Mouse (Mus musculus): ENCODE data around the gene Fat3. TPM values are rescaled to one million over a fixed set of nuclear protein-coding genes. Genes with fewer than 3 reads are reported as not detected.

Fat3 gene
- polyA plus RNA-seq, 1 experiment, result 10.5 TPM

- DNase-seq, result peak; percentile 54 to 83
- 18% methylated on average over 4 of the region's 4 CpGs for WGBS
- Histone ChIP-seq H3K4me3 (replicated peaks; ENCODE audit: insufficient read depth, low read depth, low read length) (no peak overlapping the region), H3K4me1 (ENCODE audit: control insufficient read depth, insufficient read depth, low read length) (no peaks in the 10 kb centered on the region), H3K27ac (ENCODE audit: insufficient read depth, low read length) (no peak overlapping the region), H3K27me3 (ENCODE audit: control insufficient read depth, insufficient read depth, low read length) (no peaks in the 10 kb centered on the region)
- no peak for TF ChIP-seq POLR2A (IDR thresholded peaks at IDR 0.05; ENCODE audit: borderline replicate concordance, insufficient read depth, low read length)
- TF ChIP-seq CTCF (IDR thresholded peaks at IDR 0.05; ENCODE audit: borderline replicate concordance, insufficient read depth, low read depth, low read length), result no peak
Measured at GRCm38 (mm10) chr9:16169238-16169637, 331.8 kb downstream of the Fat3 start.

- no peak for DNase-seq
- Histone ChIP-seq H3K4me3 (replicated peaks; ENCODE audit: insufficient read depth, low read depth, low read length) (no peak overlapping the region), H3K27ac (ENCODE audit: insufficient read depth, low read length) (no peak overlapping the region), H3K4me1 (ENCODE audit: control insufficient read depth, insufficient read depth, low read length) (no peaks in the 10 kb centered on the region), H3K27me3 (ENCODE audit: control insufficient read depth, insufficient read depth, low read length) (no peaks in the 10 kb centered on the region)
- no peak for TF ChIP-seq POLR2A (IDR thresholded peaks at IDR 0.05; ENCODE audit: borderline replicate concordance, insufficient read depth, low read length)
- no peak for TF ChIP-seq CTCF (IDR thresholded peaks at IDR 0.05; ENCODE audit: borderline replicate concordance, insufficient read depth, low read depth, low read length)
- 94% methylated on average over 2 of the region's 2 CpGs for WGBS
Measured at GRCm38 (mm10) chr9:16168051-16168450, 333.0 kb downstream of the Fat3 start.

- DNase-seq, result no peak
- H3K4me3 ChIP-seq (replicated peaks; ENCODE audit: insufficient read depth, low read depth, low read length), result no peak overlapping the region
- 98% methylated on average over 5 of the region's 5 CpGs for WGBS
- TF ChIP-seq POLR2A (IDR thresholded peaks at IDR 0.05; ENCODE audit: borderline replicate concordance, insufficient read depth, low read length), result no peak
- no peak for TF ChIP-seq CTCF (IDR thresholded peaks at IDR 0.05; ENCODE audit: borderline replicate concordance, insufficient read depth, low read depth, low read length)
- H3K4me1 ChIP-seq (ENCODE audit: control insufficient read depth, insufficient read depth, low read length), result no peaks in the 10 kb centered on the region
- no peak overlapping the region for H3K27ac ChIP-seq (ENCODE audit: insufficient read depth, low read length)
- H3K27me3 ChIP-seq (ENCODE audit: control insufficient read depth, insufficient read depth, low read length), result no peaks in the 10 kb centered on the region
Measured at GRCm38 (mm10) chr9:16159366-16159765, 341.7 kb downstream of the Fat3 start.

- WGBS, result 89% methylated on average over 3 of the region's 3 CpGs
- DNase-seq, result no peak
- Histone ChIP-seq H3K4me3 (replicated peaks; ENCODE audit: insufficient read depth, low read depth, low read length) (no peak overlapping the region), H3K27me3 (ENCODE audit: control insufficient read depth, insufficient read depth, low read length) (no peaks in the 10 kb centered on the region), H3K4me1 (ENCODE audit: control insufficient read depth, insufficient read depth, low read length) (no peaks in the 10 kb centered on the region), H3K27ac (ENCODE audit: insufficient read depth, low read length) (no peak overlapping the region)
- no peak for TF ChIP-seq CTCF (IDR thresholded peaks at IDR 0.05; ENCODE audit: borderline replicate concordance, insufficient read depth, low read depth, low read length)
- no peak for TF ChIP-seq POLR2A (IDR thresholded peaks at IDR 0.05; ENCODE audit: borderline replicate concordance, insufficient read depth, low read length)
Measured at GRCm38 (mm10) chr9:16153580-16153930, 347.5 kb downstream of the Fat3 start.

GRCm38 (mm10) chr9:16152756-16153579 is 348.1 kb downstream of the Fat3 start:
- DNase-seq, result no peak
- 82% methylated on average over 4 of the region's 4 CpGs for WGBS
- TF ChIP-seq CTCF (IDR thresholded peaks at IDR 0.05; ENCODE audit: borderline replicate concordance, insufficient read depth, low read depth, low read length) (no peak), POLR2A (IDR thresholded peaks at IDR 0.05; ENCODE audit: borderline replicate concordance, insufficient read depth, low read length) (no peak)
- no peaks in the 10 kb centered on the region for H3K4me1 ChIP-seq (ENCODE audit: control insufficient read depth, insufficient read depth, low read length)
- H3K27ac ChIP-seq (ENCODE audit: insufficient read depth, low read length), result no peak overlapping the region
- H3K27me3 ChIP-seq (ENCODE audit: control insufficient read depth, insufficient read depth, low read length), result no peaks in the 10 kb centered on the region
- H3K4me3 ChIP-seq (replicated peaks; ENCODE audit: insufficient read depth, low read depth, low read length), result no peak overlapping the region

GRCm38 (mm10) chr9:16150046-16150445 is 351.0 kb downstream of the Fat3 start:
- Histone ChIP-seq H3K4me3 (replicated peaks; ENCODE audit: insufficient read depth, low read depth, low read length) (no peak overlapping the region), H3K27ac (ENCODE audit: insufficient read depth, low read length) (no peak overlapping the region), H3K4me1 (ENCODE audit: control insufficient read depth, insufficient read depth, low read length) (no peaks in the 10 kb centered on the region), H3K27me3 (ENCODE audit: control insufficient read depth, insufficient read depth, low read length) (no peaks in the 10 kb centered on the region)
- no peak for DNase-seq
- TF ChIP-seq CTCF (IDR thresholded peaks at IDR 0.05; ENCODE audit: borderline replicate concordance, insufficient read depth, low read depth, low read length), result no peak
- TF ChIP-seq POLR2A (IDR thresholded peaks at IDR 0.05; ENCODE audit: borderline replicate concordance, insufficient read depth, low read length), result no peak

- H3K4me3 ChIP-seq (replicated peaks; ENCODE audit: insufficient read depth, low read depth, low read length), result no peak overlapping the region
- H3K4me1 ChIP-seq (ENCODE audit: control insufficient read depth, insufficient read depth, low read length), result no peaks in the 10 kb centered on the region
- WGBS, result 89% methylated on average over 1 of the region's 1 CpGs
- no peak for TF ChIP-seq POLR2A (IDR thresholded peaks at IDR 0.05; ENCODE audit: borderline replicate concordance, insufficient read depth, low read length)
- TF ChIP-seq CTCF (IDR thresholded peaks at IDR 0.05; ENCODE audit: borderline replicate concordance, insufficient read depth, low read depth, low read length), result no peak
- no peak overlapping the region for H3K27ac ChIP-seq (ENCODE audit: insufficient read depth, low read length)
- DNase-seq, result no peak
- no peaks in the 10 kb centered on the region for H3K27me3 ChIP-seq (ENCODE audit: control insufficient read depth, insufficient read depth, low read length)
Measured at GRCm38 (mm10) chr9:16147735-16148134, 353.4 kb downstream of the Fat3 start.

GRCm38 (mm10) chr9:16144684-16145083 is 356.4 kb downstream of the Fat3 start:
- 89% methylated on average over 3 of the region's 3 CpGs for WGBS
- TF ChIP-seq CTCF (IDR thresholded peaks at IDR 0.05; ENCODE audit: borderline replicate concordance, insufficient read depth, low read depth, low read length) (no peak), POLR2A (IDR thresholded peaks at IDR 0.05; ENCODE audit: borderline replicate concordance, insufficient read depth, low read length) (no peak)

More at GRCm38 (mm10) chr9:16144684-16145083, 356.4 kb downstream of the Fat3 start:
- H3K4me1 ChIP-seq (ENCODE audit: control insufficient read depth, insufficient read depth, low read length), result no peaks in the 10 kb centered on the region
- no peak for DNase-seq
- no peak overlapping the region for H3K4me3 ChIP-seq (replicated peaks; ENCODE audit: insufficient read depth, low read depth, low read length)
- H3K27ac ChIP-seq (ENCODE audit: insufficient read depth, low read length), result no peak overlapping the region
- H3K27me3 ChIP-seq (ENCODE audit: control insufficient read depth, insufficient read depth, low read length), result no peaks in the 10 kb centered on the region

Data from cerebellum, adult 2 months (tissue).